Mouse (Mus musculus) liver, postnatal 0 days (tissue): ENCODE measurements around the gene Vps45. TPM values are rescaled to one million over a fixed set of nuclear protein-coding genes. Genes with fewer than 3 reads are reported as not detected.
"Not testable (repeated sequence)": the region's sequence is repeated elsewhere in the genome, so short reads cannot be mapped to it uniquely, and the experiment has no call there.

Source experiments
- ATAC-seq: fragments of 200-750 bp; cut with Nextera tagmentation; 2 replicates; pipeline ENCODE4 v1.8.0; 2017; ENCODE audit warnings: mild to moderate bottlenecking, moderate library complexity
- DNase-seq: peaks from one replicate; pipeline ENCODE4 v3.0.0-alpha.2; 2016
- H3K27ac ChIP-seq: fragments of 300-500 bp; sonication (generic); 2 replicates; pipeline ENCODE4 v1.5.1; 2014; ENCODE audit warnings: antibody characterized with exemption, moderate library complexity, mild to moderate bottlenecking, low read depth
- H3K27me3 ChIP-seq: fragments of 300-500 bp; sonication (generic); 2 replicates; pipeline ENCODE4 v1.6.1; 2014; ENCODE audit warnings: low read length, control low read depth, mixed read lengths; ENCODE audit not compliant: insufficient read depth
- H3K36me3 ChIP-seq: fragments of 300-500 bp; sonication (generic); replicated peaks from 2 replicates; pipeline ENCODE4 v1.6.1; 2014; ENCODE audit warnings: mild to moderate bottlenecking, control low read depth, low read length, moderate library complexity, mixed read lengths; ENCODE audit not compliant: insufficient read depth
- H3K4me1 ChIP-seq: fragments of 300-500 bp; sonication (generic); 2 replicates; pipeline ENCODE4 v1.6.1; 2014; ENCODE audit warnings: antibody characterized with exemption, mild to moderate bottlenecking, control low read depth; ENCODE audit not compliant: insufficient read depth
- H3K4me2 ChIP-seq: fragments of 300-500 bp; sonication (generic); 2 replicates; pipeline ENCODE4 v1.6.1; 2014; ENCODE audit warnings: low read depth, mild to moderate bottlenecking, low read length, moderate library complexity, mixed read lengths
- H3K4me3 ChIP-seq: fragments of 300-500 bp; sonication (generic); 2 replicates; pipeline ENCODE4 v1.5.1; 2014; ENCODE audit warnings: low read depth, low read length
- H3K9ac ChIP-seq: fragments of 300-500 bp; sonication (generic); replicated peaks from 2 replicates; pipeline ENCODE4 v1.6.1; 2014; ENCODE audit warnings: mild to moderate bottlenecking, moderate library complexity
- H3K9me3 ChIP-seq: fragments of 300-500 bp; sonication (generic); 2 replicates; pipeline ENCODE4 v1.6.1; 2016; ENCODE audit warnings: mild to moderate bottlenecking, control low read depth, low read length, mixed read lengths
- CTCF ChIP-seq: sonication (generic); IDR thresholded peaks from 2 replicates; pipeline ENCODE4 v1.5.1; 2016; ENCODE audit warnings: antibody characterized with exemption, low read depth
- EP300 ChIP-seq: IDR thresholded peaks from 2 replicates; pipeline ENCODE4 v1.6.1; 2016; ENCODE audit warnings: antibody characterized with exemption, low read depth, mild to moderate bottlenecking
- WGBS: fragments of 180-500 bp; shearing (Covaris S2); extraction: QIAGEN DNeasy Blood & Tissue Kit; methylation state at CpG from one replicate; pipeline ENCODE4 v1.1.7; 2014; ENCODE audit not compliant: insufficient replicate concordance; 5-methylcytosine and 5-hydroxymethylcytosine counted together
- polyA plus RNA-seq: library from polyadenylated mRNA; unstranded; fragments of >200 nt; fragmentation: Nextera tagmentation; extraction: Ambion mirVana; gene quantifications from 2 replicates; pipeline ENCODE4 v1.2.1, GENCODE M21; 2015

Vps45 gene
- polyA plus RNA-seq, 1 experiment from 2014 or later = 12.5 TPM

DNA sequence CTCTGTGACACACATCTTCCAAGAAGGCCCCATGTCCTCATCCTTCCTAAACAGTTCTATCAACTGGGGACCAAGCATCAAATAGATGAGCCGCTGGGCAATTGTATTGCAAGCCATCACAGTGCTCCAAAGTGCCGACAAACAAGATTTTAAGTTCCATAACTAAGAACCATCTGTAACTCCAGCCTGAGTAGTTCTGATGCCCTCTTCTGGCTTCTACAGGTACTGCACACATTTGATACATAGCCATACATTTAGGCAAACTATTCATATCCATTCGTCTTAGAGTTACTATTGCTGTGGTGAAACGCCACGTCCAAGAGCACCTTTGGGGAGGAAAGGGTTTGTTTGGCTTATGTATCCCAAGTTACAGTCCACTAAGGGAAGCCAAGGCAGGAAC, 99.2 kb downstream of the Vps45 start:
- H3K4me2 ChIP-seq = no peak overlapping the region
- no peak overlapping the region for H3K27ac ChIP-seq
- DNase-seq = peak; percentile 47
- no peak for ATAC-seq
- H3K4me1 ChIP-seq = peaks cover 9% of the 10 kb centered on the region
- WGBS = 73% methylated on average over 5 of the region's 5 CpGs
- no peak overlapping the region for H3K9ac ChIP-seq
- H3K9me3 ChIP-seq = no peaks in the 10 kb centered on the region
- no peak overlapping the region for H3K4me3 ChIP-seq
- TF ChIP-seq EP300 (no peak), CTCF (peak; percentile 81)
- H3K27me3 ChIP-seq = no peaks in the 10 kb centered on the region
- H3K36me3 ChIP-seq = no peaks in the 10 kb centered on the region

DNA sequence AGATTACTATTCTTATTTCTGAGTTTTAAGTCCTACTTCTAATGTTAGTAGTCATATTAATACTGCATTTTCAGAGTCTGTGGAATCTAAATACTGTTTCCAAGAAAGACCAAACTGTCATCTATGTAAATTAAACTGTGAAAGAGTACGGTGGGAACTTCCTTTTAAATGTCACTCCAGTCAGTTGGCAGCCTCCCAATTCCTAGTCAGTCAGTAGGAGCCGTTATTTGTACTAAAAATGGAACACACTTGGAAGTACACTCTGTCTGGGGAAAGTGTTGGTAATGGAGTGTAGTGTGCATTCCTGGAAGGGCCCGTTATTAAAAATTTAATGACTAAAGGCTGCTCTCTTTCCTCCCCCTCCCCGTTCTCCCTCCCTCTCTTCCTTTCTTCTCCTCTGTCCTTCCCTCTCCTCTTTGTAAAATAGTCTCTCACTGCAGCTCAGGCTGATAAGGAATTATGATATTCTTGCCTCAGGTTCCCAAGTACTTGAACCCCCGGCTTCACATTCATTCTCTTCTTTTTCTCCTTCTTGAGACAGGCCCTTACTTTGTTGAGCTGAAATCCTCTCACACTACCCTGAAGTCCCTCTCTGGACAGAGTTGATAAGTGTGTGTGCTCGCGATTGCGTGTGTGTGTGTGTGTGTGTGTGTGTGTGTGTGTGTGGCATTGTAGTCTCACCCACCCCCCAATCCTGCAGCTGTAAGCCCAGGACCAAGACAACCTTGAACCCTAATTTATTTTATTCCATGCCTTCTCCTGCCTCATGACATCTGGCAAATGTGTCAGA, 100.7 kb downstream of the Vps45 start:
- no peaks in the 10 kb centered on the region for H3K27me3 ChIP-seq
- peaks cover 9% of the 10 kb centered on the region for H3K4me1 ChIP-seq
- TF ChIP-seq EP300 (no peak), CTCF (no peak)
- 30% methylated on average over 8 of the region's 8 CpGs for WGBS
- H3K4me3 ChIP-seq = no peak overlapping the region
- H3K4me2 ChIP-seq = no peak overlapping the region
- 0 out of 2 replicates have a peak overlapping the region, but pooled peaks have one; percentile 11 for H3K27ac ChIP-seq
- no peaks in the 10 kb centered on the region for H3K9me3 ChIP-seq
- H3K9ac ChIP-seq = no peak overlapping the region
- ATAC-seq = peak; percentile 35; the same call in 1 of the 2 replicates
- DNase-seq = no peak
- H3K36me3 ChIP-seq = no peaks in the 10 kb centered on the region

DNA sequence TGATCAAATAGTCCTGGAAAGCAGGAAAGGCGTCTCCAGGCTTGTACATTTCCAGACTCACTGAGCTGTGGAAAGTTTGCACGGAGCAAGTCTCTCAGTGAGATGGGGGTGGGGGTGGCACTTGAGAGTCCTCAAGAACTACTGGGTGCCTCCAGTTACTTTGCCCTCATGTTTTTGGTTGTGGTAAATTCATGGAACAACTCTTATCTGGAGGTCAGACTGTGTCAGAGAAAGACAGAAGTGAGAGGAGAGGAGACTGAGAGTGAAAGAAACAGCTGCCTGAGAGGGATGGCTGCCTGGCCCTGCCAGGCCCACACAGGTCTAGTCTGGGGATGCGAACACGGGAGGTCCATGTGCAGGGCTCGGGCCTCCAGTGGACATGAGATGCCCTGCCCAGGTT, 102.9 kb downstream of the Vps45 start:
- Histone ChIP-seq H3K9ac (no peak overlapping the region), H3K4me3 (no peak overlapping the region), H3K4me2 (no peak overlapping the region), H3K4me1 (peaks cover 16% of the 10 kb centered on the region), H3K27me3 (no peaks in the 10 kb centered on the region), H3K36me3 (no peaks in the 10 kb centered on the region), H3K9me3 (no peaks in the 10 kb centered on the region), H3K27ac (no peak overlapping the region)
- 84% methylated on average over 5 of the region's 5 CpGs for WGBS
- TF ChIP-seq EP300 = no peak
- DNase-seq (no peak), ATAC-seq (no peak)

DNA sequence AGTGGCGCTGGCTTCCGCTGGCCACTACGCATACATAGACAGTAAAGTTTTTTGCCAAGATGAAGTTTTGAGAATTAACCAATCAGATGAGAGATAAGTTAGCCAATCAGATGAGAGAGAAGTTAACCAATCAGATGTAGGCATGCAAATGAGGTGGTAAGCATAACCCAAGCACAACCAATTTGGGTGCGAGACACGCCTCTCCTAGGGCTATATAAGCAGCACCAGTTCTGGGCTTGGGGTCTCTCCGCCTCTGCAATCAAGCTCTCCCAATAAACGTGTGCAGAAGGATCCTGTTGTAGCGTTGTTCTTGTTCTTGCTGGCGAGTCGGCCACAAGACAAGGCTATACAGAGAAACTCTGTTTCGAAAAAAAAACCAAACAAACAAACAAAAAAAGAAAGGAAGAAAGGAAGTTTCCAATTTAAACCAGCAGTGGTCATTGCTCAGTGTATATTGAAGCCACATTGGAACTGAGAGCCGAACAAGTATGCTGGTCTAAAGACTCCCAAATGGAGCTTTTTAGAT, 103.6 kb downstream of the Vps45 start:
- H3K27ac ChIP-seq, H3K36me3 ChIP-seq, H3K4me2 ChIP-seq, H3K9ac ChIP-seq, H3K9me3 ChIP-seq, ATAC-seq, H3K4me3 ChIP-seq, H3K27me3 ChIP-seq, DNase-seq: not testable (repeated sequence)
- WGBS = 85% methylated on average over 12 of the region's 12 CpGs
- H3K4me1 ChIP-seq = peaks cover 16% of the 10 kb centered on the region

DNA sequence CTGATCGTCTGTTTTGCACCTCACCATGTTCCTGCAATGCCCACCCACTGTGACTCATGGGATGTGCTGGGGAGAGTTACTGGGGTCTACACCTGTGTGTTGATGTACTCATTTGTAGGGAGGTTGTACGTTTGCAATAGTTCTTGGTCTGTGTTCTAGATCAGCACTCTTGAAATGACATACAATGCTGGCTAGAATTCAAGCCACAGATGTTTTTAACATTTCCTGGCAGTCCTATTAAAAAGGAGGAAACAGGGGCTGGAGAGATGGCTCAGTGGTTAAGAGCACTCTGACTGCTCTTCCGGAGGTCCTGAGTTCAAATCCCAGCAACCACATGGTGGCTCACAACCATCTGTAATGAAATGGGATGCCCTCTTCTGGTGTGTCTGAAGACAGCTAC, 104.7 kb downstream of the Vps45 start:
- WGBS = 76% methylated on average over 3 of the region's 3 CpGs
- Histone ChIP-seq H3K36me3 (no peaks in the 10 kb centered on the region), H3K4me1 (peaks cover 16% of the 10 kb centered on the region), H3K4me2 (no peak overlapping the region), H3K27ac (no peak overlapping the region), H3K9ac (no peak overlapping the region), H3K27me3 (no peaks in the 10 kb centered on the region), H3K4me3 (no peak overlapping the region), H3K9me3 (no peaks in the 10 kb centered on the region)
- ATAC-seq (no peak), DNase-seq (no peak)
- no peak for TF ChIP-seq EP300
- TF ChIP-seq CTCF = no peak

DNA sequence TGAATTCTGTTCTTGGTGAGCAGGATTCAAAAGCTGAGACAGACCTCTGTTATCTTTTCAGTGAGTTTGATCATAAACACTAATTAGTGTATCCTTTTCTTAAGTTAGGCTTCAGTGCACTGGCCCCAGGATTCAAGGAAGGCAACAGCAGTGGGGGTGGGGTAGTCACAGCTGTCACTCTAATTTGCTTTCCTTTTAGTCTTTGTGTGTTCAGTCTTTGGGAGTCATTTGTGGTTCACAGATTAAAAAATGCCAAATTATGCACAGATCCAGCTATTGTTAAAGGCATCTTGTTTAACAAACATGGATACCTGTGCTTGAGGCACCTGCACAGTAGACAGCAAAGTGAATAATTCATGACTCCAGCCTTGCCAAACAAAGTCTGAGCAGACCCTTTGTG, 105.2 kb downstream of the Vps45 start:
- Histone ChIP-seq H3K4me1 (peaks cover 16% of the 10 kb centered on the region), H3K9ac (no peak overlapping the region), H3K4me3 (no peak overlapping the region), H3K4me2 (no peak overlapping the region), H3K36me3 (no peaks in the 10 kb centered on the region), H3K9me3 (no peaks in the 10 kb centered on the region), H3K27me3 (no peaks in the 10 kb centered on the region), H3K27ac (no peak overlapping the region)
- ATAC-seq = no peak
- DNase-seq = no peak
- TF ChIP-seq EP300 (no peak), CTCF (no peak)

DNA sequence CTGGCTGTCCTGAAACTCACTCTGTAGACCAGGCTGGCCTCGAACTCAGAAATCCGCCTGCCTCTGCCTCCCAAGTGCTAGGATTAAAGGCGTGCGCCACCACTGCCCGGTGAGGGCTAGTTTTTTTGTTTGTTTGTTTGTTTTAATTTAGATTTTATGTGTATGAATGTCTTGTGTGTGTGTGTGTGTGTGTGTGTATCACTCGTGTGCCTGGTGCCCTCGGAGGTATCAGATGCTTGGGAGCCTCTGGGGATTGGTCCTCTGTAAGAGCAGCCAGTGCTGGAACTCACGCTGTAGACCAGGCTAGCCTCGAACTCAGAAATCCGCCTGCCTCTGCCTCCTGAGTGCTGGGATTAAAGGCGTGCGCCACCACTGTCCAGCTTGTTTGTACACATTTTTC, 106.7 kb downstream of the Vps45 start:
- 59% methylated on average over 12 of the region's 12 CpGs for WGBS
- not testable (repeated sequence) for DNase-seq, H3K27me3 ChIP-seq, ATAC-seq, H3K36me3 ChIP-seq, H3K4me1 ChIP-seq, H3K9me3 ChIP-seq
- Histone ChIP-seq H3K9ac (peak overlapping the region; percentile 66), H3K27ac (peak overlapping the region; percentile 89), H3K4me3 (peak overlapping the region; percentile 63), H3K4me2 (peak overlapping the region; percentile 71)
